Mouse (Mus musculus) neural tube, embryonic 12.5 days (tissue): ENCODE data around the gene Ctnna3. TPM values are rescaled to one million over a fixed set of nuclear protein-coding genes. Genes with fewer than 3 reads are reported as not detected.

Experiments used
- ATAC-seq: fragments of 200-750 bp; cut with Nextera tagmentation; 2 replicates; pipeline ENCODE4 v1.8.0; 2017; ENCODE audit warnings: low read depth, mild to moderate bottlenecking, moderate TSS enrichment, moderate library complexity; ENCODE audit not compliant: low FRiP score
- H3K27ac ChIP-seq: fragments of 300-500 bp; sonication (generic); 2 replicates; pipeline ENCODE4 v1.5.1; 2016
- H3K27me3 ChIP-seq: fragments of 300-500 bp; sonication (generic); replicated peaks from 2 replicates; pipeline ENCODE4 v1.6.1; 2016; ENCODE audit warnings: mild to moderate bottlenecking
- H3K36me3 ChIP-seq: fragments of 300-500 bp; sonication (generic); 2 replicates; pipeline ENCODE4 v1.6.1; 2016; ENCODE audit warnings: mild to moderate bottlenecking
- H3K4me1 ChIP-seq: fragments of 300-500 bp; sonication (generic); 2 replicates; pipeline ENCODE4 v1.6.1; 2016
- H3K4me2 ChIP-seq: fragments of 300-500 bp; sonication (generic); replicated peaks from 2 replicates; pipeline ENCODE4 v1.6.1; 2016; ENCODE audit warnings: mild to moderate bottlenecking
- H3K4me3 ChIP-seq: fragments of 300-500 bp; sonication (generic); 2 replicates; pipeline ENCODE4 v1.5.1; 2016
- H3K9ac ChIP-seq: fragments of 300-500 bp; sonication (generic); 2 replicates; pipeline ENCODE4 v1.6.1; 2016; ENCODE audit warnings: mild to moderate bottlenecking
- H3K9me3 ChIP-seq: fragments of 300-500 bp; sonication (generic); 2 replicates; pipeline ENCODE4 v1.6.1; 2016; ENCODE audit warnings: mild to moderate bottlenecking
- WGBS: fragments of 180-500 bp; shearing (Covaris S2); methylation state at CpG from one replicate; pipeline ENCODE4 v1.1.7; 2016; 5-methylcytosine and 5-hydroxymethylcytosine counted together
- polyA plus RNA-seq: library from polyadenylated mRNA; unstranded; fragments of >200 nt; fragmentation: Nextera tagmentation; extraction: Ambion mirVana; gene quantifications from 2 replicates; pipeline ENCODE4 v1.2.1, GENCODE M21; 2016

The Ctnna3 gene
- polyA plus RNA-seq, 1 experiment from 2014 or later = 0.90 TPM

DNA sequence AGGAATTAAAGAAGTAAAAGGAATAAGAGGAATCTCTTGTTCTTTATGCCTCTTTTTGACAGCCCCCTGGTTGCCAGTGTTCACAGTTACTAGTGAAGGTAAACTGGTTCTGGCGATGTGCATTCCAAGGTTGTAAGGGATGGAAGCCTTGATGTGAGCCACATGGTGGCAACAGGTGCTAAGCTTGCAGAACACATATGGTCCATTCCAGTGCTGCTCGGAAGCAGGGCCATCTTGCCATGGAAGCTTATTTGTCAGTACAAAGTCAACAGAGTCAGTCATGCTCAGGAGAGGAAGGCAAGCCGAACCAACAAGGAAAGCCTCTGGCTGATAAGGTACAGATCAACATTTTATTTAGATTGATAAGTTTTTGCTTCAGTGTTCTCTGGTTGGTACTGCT lies 652.4 kb downstream of the Ctnna3 start:
- H3K27ac ChIP-seq = no peak overlapping the region
- H3K36me3 ChIP-seq = no peaks in the 10 kb centered on the region
- no peak overlapping the region for H3K9ac ChIP-seq
- ATAC-seq = no peak
- no peaks in the 10 kb centered on the region for H3K27me3 ChIP-seq
- peaks cover 12% of the 10 kb centered on the region; the same call in 1 of the 2 replicates for H3K4me1 ChIP-seq
- H3K4me3 ChIP-seq = no peak overlapping the region
- WGBS = 81% methylated on average over 3 of the region's 3 CpGs
- H3K9me3 ChIP-seq = no peaks in the 10 kb centered on the region
- no peak overlapping the region for H3K4me2 ChIP-seq

DNA sequence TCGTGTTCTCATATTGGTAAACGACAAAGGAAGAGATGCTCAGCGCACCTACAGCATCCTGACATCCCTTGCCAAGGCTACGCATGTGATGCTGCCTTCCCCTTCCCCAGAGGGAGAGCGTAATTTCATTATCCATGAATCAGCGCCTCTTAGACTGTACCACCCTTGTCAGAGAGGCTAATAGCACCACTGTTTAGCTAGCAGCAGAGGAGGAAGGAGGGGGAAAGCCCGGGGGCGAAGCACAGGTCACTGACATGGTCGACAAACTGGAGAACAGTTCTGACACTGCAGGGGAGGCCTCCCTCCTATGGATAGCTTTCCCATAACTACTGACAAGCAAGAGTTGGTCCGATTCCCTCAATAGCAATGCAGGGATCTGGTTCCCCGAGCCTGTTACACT lies 653.9 kb downstream of the Ctnna3 start:
- 41% methylated on average over 11 of the region's 11 CpGs for WGBS
- ATAC-seq = no peak
- no peak overlapping the region for H3K27ac ChIP-seq
- no peak overlapping the region for H3K9ac ChIP-seq
- no peak overlapping the region for H3K4me3 ChIP-seq
- peaks cover 5% of the 10 kb centered on the region for H3K27me3 ChIP-seq
- peak overlapping the region; percentile 44 for H3K4me2 ChIP-seq
- no peaks in the 10 kb centered on the region for H3K9me3 ChIP-seq
- peaks cover 22% of the 10 kb centered on the region; the same call in 1 of the 2 replicates for H3K4me1 ChIP-seq
- no peaks in the 10 kb centered on the region for H3K36me3 ChIP-seq

DNA sequence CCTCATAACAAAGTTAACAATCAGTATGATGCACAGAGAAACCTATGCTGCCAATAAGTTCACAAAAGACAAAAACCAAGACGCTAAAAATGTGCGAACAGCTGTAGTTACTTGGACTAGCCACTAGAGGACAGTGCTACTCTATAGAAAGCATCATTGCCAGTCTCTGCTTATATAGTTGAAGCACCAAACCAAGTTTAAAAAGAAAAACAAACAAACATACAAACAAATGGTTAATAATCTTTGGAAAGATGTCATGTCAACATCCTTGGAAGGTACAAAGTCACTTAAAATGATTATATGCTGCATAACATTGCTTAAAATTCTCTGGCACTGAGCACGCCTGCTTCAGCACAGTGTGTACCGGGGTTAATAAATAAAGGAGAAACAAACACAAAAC lies 654.6 kb downstream of the Ctnna3 start:
- Histone ChIP-seq H3K4me2 (0 out of 2 replicates have a peak overlapping the region, but pooled peaks have one; percentile 40), H3K36me3 (no peaks in the 10 kb centered on the region), H3K4me1 (peaks cover 22% of the 10 kb centered on the region; the same call in 1 of the 2 replicates), H3K9me3 (no peaks in the 10 kb centered on the region), H3K4me3 (no peak overlapping the region), H3K9ac (no peak overlapping the region), H3K27me3 (peaks cover 8% of the 10 kb centered on the region), H3K27ac (no peak overlapping the region)
- ATAC-seq = no peak
- 40% methylated on average over 4 of the region's 4 CpGs for WGBS

DNA sequence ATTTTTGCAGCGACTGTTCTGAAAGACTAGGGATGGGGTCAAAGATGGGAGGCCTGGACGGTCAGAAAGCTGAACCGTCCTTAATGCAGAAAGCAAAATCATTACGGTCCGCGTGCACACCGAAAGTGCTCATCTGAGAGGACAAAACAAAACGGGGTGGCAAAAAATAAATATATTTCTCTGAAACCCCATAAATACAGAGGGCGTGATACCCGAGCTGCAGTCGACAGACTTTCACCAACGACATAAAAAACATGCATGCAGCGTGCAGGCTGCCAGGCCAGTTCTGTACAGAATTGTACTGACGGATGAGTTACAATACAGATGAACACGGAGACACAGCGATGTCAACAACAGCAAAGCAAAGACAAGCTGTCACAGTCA lies 656.3 kb downstream of the Ctnna3 start:
- H3K27ac ChIP-seq = no peak overlapping the region
- no peak for ATAC-seq
- peak overlapping the region; percentile 43 for H3K4me3 ChIP-seq
- H3K9me3 ChIP-seq = no peaks in the 10 kb centered on the region
- H3K4me1 ChIP-seq = peaks cover 22% of the 10 kb centered on the region; the same call in 1 of the 2 replicates
- H3K9ac ChIP-seq = no peak overlapping the region
- peaks cover 8% of the 10 kb centered on the region for H3K27me3 ChIP-seq
- 59% methylated on average over 16 of the region's 16 CpGs for WGBS
- no peaks in the 10 kb centered on the region for H3K36me3 ChIP-seq
- H3K4me2 ChIP-seq = peak overlapping the region; percentile 81

DNA sequence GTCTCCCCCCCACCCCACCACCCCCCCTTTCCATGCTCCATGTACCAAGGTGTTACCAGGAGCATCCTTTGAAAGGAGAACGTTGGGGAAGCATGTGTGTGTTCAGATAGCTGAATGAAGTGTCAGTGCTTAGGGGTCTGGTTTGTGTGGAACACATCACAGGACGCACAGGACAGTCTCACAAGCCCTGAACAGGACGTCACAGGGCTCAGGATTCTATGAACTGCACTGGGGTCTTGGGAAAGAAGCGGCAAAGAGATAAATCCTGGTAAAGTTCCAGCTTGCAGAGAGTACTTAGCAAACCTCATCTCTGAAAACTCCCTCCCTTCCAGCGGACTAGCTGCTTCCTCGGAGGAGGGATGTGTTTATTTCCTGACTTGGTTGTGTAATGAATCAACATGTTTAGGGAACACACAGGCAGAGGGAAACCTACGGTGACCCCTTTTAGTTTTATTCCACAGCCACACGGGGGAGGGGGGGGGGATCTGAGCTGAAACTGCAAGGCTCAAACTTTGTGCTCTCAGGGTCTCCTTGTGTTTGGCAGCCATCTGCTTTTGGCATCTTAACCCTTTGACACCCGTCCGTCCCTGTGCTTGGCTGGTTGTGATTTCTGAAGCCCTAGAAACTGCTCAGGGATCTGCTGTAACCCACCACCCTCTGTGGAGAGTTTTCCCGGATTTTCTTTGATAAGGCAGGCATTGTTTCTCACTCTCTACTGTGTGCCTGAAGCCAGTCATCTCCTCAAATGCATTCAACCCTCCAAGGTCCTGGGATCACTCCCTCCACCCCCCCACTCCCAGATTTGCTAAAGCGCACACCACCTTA lies 656.9 kb downstream of the Ctnna3 start:
- ATAC-seq = no peak
- peaks cover 22% of the 10 kb centered on the region; the same call in 1 of the 2 replicates for H3K4me1 ChIP-seq
- H3K36me3 ChIP-seq = no peaks in the 10 kb centered on the region
- 0 out of 2 replicates have a peak overlapping the region, but pooled peaks have one; percentile 52 for H3K9ac ChIP-seq
- H3K27ac ChIP-seq = no peak overlapping the region
- H3K9me3 ChIP-seq = no peaks in the 10 kb centered on the region
- H3K27me3 ChIP-seq = peaks cover 8% of the 10 kb centered on the region
- H3K4me3 ChIP-seq = peak overlapping the region; percentile 43
- peak overlapping the region; percentile 81 for H3K4me2 ChIP-seq
- WGBS = 5% methylated on average over 12 of the region's 12 CpGs

DNA sequence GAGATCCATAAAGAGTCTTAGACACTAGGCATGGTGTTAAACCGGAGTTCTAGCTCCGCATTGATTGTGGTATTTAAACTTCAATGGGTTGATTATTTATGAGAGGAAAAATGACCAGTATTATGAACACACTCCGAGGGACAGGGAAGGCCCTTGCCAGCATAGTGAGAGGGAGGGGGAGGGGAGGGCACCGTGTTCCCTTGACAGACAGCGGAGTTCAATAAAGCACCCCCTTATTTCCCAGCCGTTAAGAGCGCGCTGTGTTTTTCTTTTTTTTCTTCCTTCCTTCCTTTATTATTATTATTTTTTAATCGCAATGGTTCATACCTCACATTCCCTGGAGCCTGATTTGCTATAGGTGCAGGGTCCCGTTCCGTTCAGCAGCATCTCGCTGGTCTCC lies 657.6 kb downstream of the Ctnna3 start:
- H3K27ac ChIP-seq = no peak overlapping the region
- peak overlapping the region; percentile 43 for H3K4me3 ChIP-seq
- H3K36me3 ChIP-seq = no peaks in the 10 kb centered on the region
- peaks cover 8% of the 10 kb centered on the region for H3K27me3 ChIP-seq
- peaks cover 22% of the 10 kb centered on the region; the same call in 1 of the 2 replicates for H3K4me1 ChIP-seq
- WGBS = under 1% methylated on average over 12 of the region's 12 CpGs
- H3K9me3 ChIP-seq = no peaks in the 10 kb centered on the region
- H3K9ac ChIP-seq = peak overlapping the region; percentile 52
- H3K4me2 ChIP-seq = peak overlapping the region; percentile 81
- no peak for ATAC-seq

DNA sequence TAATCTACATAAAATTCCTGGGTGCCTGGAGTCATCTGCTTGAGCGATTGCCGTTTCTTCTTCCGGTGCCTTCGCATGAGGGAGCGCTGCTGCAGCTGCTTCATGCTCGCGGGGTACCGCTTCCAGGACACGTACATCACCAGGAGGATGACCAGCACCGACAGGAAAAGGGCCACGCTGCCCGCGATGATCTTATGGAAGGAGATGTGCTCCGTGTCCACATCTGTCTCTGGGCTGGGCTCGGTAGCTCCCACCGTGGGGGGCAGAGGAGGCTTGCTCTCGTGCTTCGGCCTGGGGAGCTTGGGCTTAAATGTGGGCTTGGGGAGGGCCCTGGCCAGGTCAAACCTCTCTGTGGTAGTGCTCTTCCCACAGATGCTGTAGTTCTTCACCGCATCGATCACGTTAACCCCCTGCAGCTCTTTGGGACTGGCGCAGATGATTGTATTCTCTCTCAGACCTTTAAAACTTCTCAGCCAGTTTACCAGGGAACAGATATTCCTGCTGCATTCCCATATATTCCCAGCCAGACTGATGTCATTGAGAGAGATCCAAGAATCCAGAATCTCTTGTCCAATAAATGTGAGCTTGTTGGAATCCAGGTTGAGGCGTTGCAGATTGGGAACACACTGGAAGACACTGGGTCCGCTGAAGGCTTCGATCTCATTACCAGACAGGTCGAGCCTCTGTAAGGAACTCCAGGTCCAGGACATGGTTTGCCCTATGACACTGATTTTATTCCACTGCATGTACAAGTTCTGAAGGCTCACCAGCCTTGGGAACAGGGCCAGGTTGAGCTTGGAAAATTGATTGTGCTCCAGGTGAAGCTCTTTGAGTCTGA lies 658.3 kb downstream of the Ctnna3 start:
- Histone ChIP-seq H3K4me3 (peak overlapping the region; percentile 43), H3K9ac (peak overlapping the region; percentile 52), H3K36me3 (no peaks in the 10 kb centered on the region), H3K9me3 (no peaks in the 10 kb centered on the region), H3K27ac (no peak overlapping the region), H3K27me3 (peaks cover 8% of the 10 kb centered on the region), H3K4me1 (peaks cover 22% of the 10 kb centered on the region; the same call in 1 of the 2 replicates), H3K4me2 (peak overlapping the region; percentile 81)
- WGBS = 3% methylated on average over 26 of the region's 26 CpGs
- ATAC-seq = peak; percentile 19; the same call in 1 of the 2 replicates

DNA sequence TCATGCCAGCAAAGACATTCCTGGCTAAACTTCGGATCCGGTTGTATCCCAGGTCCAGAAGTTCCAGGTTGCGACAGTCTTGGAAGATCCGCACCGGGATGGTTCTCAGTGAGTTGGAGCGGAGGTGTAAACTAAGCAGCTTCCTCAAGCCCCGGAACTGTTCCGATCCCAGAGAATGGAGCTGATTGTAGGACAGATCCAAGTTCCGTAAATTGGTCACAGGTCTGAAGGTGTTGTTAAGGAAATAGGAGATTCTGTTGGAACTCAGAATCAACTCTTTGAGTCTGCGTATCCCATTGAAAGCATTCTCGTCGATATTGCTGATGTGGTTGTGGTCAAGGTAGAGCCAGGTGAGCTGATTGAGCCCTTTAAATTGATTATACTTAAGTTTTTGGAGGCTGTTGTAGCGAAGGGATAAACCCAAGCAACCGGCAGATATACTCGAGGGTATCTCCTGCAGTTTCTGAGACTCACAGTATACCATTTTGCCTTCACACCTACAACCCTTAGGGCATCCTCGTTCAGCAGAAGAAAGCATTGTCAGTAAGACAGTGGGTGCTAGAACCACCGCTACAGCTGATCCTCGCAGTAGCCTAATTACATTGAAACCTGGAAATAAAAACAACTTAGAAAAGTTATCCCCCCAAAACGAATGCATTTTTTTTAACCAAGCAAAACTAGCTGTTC lies 659.0 kb downstream of the Ctnna3 start:
- no peak for ATAC-seq
- peak overlapping the region; percentile 81 for H3K4me2 ChIP-seq
- peak overlapping the region; percentile 43 for H3K4me3 ChIP-seq
- H3K36me3 ChIP-seq = no peaks in the 10 kb centered on the region
- H3K27me3 ChIP-seq = peaks cover 8% of the 10 kb centered on the region
- no peak overlapping the region for H3K27ac ChIP-seq
- WGBS = 19% methylated on average over 19 of the region's 19 CpGs
- H3K4me1 ChIP-seq = peaks cover 22% of the 10 kb centered on the region; the same call in 1 of the 2 replicates
- H3K9ac ChIP-seq = no peak overlapping the region
- H3K9me3 ChIP-seq = no peaks in the 10 kb centered on the region

DNA sequence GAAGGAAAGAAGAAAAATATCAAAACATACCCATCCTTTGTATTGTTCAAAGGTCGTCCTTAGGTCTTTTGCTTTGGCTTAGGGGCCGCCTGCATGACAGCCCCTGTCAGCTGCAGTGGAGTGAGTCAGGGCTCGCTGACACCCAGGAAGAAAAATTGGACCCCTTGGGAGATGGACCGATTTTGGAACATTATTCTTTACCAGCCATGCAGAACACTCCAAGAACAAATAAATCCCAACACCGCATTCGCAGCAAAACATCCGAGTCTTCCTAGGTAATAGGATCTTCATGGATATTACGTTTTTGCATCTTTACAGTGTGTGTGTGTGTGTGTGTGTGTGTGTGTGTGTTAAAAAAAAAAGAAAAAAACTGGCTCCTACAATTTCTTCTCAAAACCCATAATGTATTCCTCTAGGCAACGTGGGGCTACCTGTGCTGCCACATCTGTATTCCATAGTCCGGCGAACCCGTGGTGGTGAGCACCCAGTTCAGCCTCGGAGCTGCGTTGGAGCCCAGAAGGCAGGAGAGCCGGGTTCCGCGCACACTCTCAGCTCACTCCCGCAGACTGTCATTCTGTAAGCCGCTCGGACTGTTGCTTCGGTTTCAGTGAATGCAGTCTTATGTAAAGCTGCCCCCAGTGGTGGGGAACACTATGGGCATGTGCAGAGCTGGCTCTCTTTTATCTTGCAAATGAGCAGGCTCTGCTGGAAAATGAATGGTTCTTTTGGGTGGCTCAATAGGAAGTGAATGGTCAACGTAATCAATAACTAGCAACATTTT lies 660.0 kb downstream of the Ctnna3 start, which contains the start of gene Lrrtm3:
Gene Lrrtm3 (minus strand): TSS at position 598 of the 781 bp plus-strand sequence.
- Histone ChIP-seq H3K4me2 (peak within 1 kb of the TSS; percentile 81), H3K4me3 (peak within 1 kb of the TSS; percentile 43), H3K27ac (no peak within 1 kb of the TSS), H3K36me3 (no peaks in the 10 kb centered on the region), H3K4me1 (peaks cover 22% of the 10 kb centered on the region; the same call in 1 of the 2 replicates), H3K27me3 (peaks cover 8% of the 10 kb centered on the region), H3K9ac (peak within 1 kb of the TSS; percentile 9; the same call in 1 of the 2 replicates), H3K9me3 (no peaks in the 10 kb centered on the region)
- ATAC-seq = peak; percentile 92
- WGBS = under 1% methylated on average over 22 of the region's 22 CpGs

DNA sequence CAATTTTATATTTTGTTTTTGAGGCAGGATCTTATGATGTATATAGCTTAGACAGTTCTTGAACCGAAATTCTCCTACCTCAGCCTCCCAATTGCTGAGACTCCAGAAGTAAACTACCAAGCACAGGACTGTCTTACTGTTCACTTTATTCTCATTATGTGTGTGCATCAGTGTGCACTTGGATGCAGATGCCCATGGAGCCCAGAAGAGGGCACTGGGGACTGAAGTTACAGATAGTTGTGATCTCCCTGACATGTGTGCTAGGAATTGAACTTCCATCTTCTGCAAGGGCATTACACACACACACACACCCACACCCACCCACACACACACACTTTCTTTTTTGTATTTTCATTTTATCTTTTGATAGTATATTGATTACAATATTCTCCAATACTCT lies 666.6 kb downstream of the Ctnna3 start:
- no peak overlapping the region for H3K4me2 ChIP-seq
- WGBS = 98% methylated on average over 1 of the region's 1 CpGs
- no peaks in the 10 kb centered on the region for H3K36me3 ChIP-seq
- H3K4me3 ChIP-seq = no peak overlapping the region
- H3K27me3 ChIP-seq = no peaks in the 10 kb centered on the region
- no peaks in the 10 kb centered on the region for H3K4me1 ChIP-seq
- no peak overlapping the region for H3K27ac ChIP-seq
- H3K9ac ChIP-seq = no peak overlapping the region
- ATAC-seq = no peak
- H3K9me3 ChIP-seq = no peaks in the 10 kb centered on the region

DNA sequence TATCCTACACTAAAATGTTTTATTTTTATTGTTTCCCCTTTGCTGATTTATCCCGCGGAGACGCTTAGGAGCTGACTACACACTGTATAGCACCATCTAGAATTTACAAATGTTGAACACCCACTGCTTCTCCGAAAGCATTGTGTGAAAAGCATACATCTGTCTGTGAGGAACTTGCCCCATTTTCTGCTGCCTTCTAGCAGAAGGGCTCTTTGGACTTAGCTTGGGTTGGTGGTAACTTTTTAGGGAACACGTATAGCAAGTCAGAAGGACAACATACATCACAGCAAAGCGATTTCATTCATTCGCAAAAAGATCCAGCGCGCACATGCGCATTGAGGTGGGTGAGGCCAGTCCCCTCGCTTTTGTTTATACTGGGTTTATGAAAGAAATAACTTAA lies 685.3 kb downstream of the Ctnna3 start:
- no peak for ATAC-seq
- Histone ChIP-seq H3K9me3 (no peaks in the 10 kb centered on the region), H3K27ac (no peak overlapping the region), H3K4me1 (no peaks in the 10 kb centered on the region), H3K36me3 (no peaks in the 10 kb centered on the region), H3K9ac (no peak overlapping the region), H3K4me3 (no peak overlapping the region), H3K4me2 (no peak overlapping the region), H3K27me3 (no peaks in the 10 kb centered on the region)
- WGBS = 94% methylated on average over 11 of the region's 11 CpGs
